Mouse (Mus musculus): ENCODE results near the gene Mrpl36. TPM values are rescaled to one million over a fixed set of nuclear protein-coding genes. Genes with fewer than 3 reads are reported as not detected.

Mrpl36 gene
- total RNA-seq, 2 experiments from 2014 or later: 61.6 to 71.0 TPM

DNA sequence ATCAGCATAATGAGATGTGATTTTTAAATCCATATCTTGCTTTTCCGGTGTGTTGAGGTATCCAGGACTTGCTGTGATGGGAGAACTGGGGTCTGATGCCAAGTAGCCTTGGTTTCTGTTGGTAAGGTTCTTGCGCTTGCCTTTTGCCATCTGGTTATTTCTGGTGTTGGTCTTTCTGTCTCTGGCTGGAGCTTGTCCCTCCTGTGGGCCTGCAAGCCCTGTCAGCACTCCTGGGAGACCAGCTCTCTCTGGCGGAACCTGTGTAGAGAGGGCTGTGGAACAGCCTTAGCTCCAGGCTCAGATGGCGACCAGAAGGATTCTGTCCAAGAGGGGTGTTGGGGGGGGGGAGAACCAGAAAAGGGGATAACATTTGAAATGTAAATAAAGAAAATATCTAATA is 18.4 kb downstream of the Mrpl36 start:
- no peak for DNase-seq

DNA sequence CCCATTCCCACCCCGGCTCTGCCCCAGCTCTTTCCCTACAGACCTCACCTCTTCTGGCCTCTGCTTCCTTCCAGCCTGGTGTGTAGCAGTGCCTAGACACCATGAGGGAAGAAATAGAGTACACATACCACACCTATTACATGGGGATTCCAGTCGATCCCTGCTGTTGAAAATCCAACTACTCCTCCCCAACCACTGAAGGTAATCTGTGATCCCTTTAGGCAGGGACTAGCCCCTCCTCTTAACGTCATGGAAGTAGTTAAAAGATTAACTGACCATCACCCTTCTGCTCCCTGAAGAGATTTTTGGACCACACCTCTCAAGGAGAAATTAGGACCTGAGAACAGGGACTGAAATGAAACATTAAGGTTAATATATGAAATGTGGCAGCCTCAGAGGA is 18.9 kb downstream of the Mrpl36 start:
- DNase-seq: no peak

GRCm38 (mm10) chr13:73347922-73348650 is 19.8 kb downstream of the Mrpl36 start:
- DNase-seq: no peak

DNA sequence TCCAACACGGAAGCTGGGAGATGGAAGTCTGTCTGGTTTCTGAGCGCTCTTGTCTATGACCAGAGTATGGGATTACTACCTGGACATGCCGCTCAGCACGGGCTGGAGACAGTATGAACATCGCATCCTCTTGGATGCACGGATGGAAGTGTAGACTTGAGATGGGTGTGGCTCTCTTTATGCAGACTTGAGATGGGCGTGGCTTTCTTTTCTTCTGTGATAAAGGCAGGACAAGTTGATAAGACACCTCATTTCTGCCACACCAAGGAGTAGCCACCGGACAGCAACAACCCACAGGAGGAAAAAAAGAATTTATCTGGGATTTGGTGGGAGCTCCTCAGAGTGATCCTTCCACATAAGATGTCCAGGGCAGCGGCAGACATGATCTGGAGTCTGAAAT is 22.4 kb downstream of the Mrpl36 start:
- DNase-seq: no peak

- no peak for DNase-seq
Measured at GRCm38 (mm10) chr13:73351910-73352309, 23.6 kb downstream of the Mrpl36 start.

- no peak for DNase-seq
Measured at GRCm38 (mm10) chr13:73352491-73352890, 24.2 kb downstream of the Mrpl36 start.

GRCm38 (mm10) chr13:73357106-73357505 is 28.8 kb downstream of the Mrpl36 start:
- DNase-seq: no peak

DNA sequence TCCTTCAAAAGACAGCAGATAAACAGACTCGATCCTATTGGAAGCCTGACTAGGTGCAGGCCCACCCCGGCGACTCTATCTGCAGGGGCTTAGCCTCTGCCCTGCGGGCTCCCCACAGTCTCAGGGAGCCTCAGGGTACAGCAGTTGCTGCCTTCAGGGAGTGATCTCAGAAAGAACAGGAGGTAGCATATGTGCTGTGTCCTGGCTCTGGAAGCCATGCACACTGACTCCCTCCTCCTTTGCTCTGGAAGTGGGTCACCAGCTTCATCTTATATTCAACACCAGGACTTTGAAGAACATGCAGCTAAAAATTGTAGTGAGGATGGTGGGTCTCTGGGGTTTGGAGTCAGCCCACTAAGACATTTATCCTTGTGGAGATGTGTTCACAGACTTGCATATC is 45.1 kb downstream of the Mrpl36 start:
- DNase-seq: no peak

DNA sequence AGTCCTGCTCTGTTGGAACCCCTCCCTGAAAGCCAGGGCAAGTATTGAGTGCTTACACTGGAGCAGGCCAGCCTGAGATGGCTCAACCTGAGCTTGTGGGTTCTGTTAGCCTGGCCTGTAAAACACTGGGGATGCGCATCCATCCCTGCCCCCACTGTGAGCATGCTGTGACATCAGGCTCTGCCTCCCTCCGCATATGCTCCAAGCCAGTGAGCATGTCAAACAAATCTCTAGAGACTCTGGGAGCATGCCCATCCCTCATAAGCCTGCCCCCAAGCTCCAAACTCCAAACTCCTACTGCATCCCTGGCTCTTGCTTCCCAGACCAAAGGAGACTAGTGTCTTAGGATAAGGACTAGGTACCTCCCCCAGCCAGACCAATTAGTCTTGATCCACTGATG is 46.3 kb downstream of the Mrpl36 start:
- no peak for DNase-seq

- DNase-seq: no peak
Measured at GRCm38 (mm10) chr13:73377637-73378036, 49.3 kb downstream of the Mrpl36 start.

Other genes with a start within 250 kb of the Mrpl36 start
- gene Irx4, start 68.0 kb upstream of the Mrpl36 start, total RNA-seq (2021): not detected
- gene Ndufs6, start within 50 bp of the Mrpl36 start, total RNA-seq (2021): 100 to 1,000 TPM; 409 to 487 TPM
- 10 to 100 TPM; 17.0 to 20.4 TPM for gene Lpcat1, start 138.7 kb downstream of the Mrpl36 start, total RNA-seq (2021)
- gene Slc6a3, start 208.2 kb downstream of the Mrpl36 start, total RNA-seq (2021): not detected

Measured in adrenal gland, postnatal 10 days (tissue).